12 mouse cellular contexts compared by ENCODE assay signal in the genomic region with DNA sequence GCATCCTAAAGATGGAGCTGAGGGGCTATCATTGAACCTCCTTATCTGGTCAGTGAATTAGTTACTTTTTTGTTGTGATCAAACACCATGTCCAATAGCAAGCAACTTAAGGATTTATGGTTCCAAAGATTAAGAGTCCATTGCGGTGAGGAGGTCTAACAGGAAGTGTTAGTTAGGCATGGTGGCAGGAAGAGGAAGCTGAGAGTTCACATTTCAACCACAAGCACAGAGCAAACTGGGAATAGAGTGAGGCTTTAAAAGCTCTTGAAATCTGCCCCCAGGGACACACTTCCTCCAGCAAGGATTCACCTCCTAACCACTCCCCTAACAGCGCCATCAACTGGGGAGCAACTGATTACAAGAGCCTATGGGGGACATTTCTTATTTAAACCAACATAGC.
"Had no signal": no experiment of that assay in that cellular context is flagged by ENCODE, and none has a peak within 500 bp of the region (broad histone marks: within the 10 kb centered on the region; RNA-seq: fewer than 3 reads in every experiment).

No protein-coding gene starts in this region.

- H3K9me3 ChIP-seq: limb, embryonic 10.5 days; liver, embryonic 13.5 days; midbrain, embryonic 13.5 days; stomach, embryonic 15.5 days had no signal

- H3K27me3 ChIP-seq: liver, embryonic 13.5 days; midbrain, embryonic 13.5 days; stomach, embryonic 15.5 days had no signal

- H3K4me2 ChIP-seq: liver, embryonic 13.5 days; midbrain, embryonic 13.5 days; stomach, embryonic 15.5 days had no signal

- ATAC-seq: intestine, postnatal 0 days; liver, postnatal 0 days; midbrain, embryonic 13.5 days had no signal

- H3K27ac ChIP-seq: left cerebral cortex, adult 2 months; limb, embryonic 10.5 days; liver, embryonic 13.5 days; macrophage; midbrain, embryonic 13.5 days had no signal

- H3K4me3 ChIP-seq: left cerebral cortex, adult 2 months; limb, embryonic 10.5 days; liver, embryonic 13.5 days; midbrain, embryonic 13.5 days; stomach, embryonic 15.5 days had no signal

- DNase-seq: kidney, postnatal 10 days; liver, embryonic 13.5 days; liver, postnatal 0 days; right cerebral cortex, postnatal 14 days; thymus, adult 2 months; thymus, postnatal 25 days had no signal

- H3K36me3 ChIP-seq: limb, embryonic 10.5 days; liver, embryonic 13.5 days; midbrain, embryonic 13.5 days; stomach, embryonic 15.5 days had no signal

- H3K4me1 ChIP-seq: liver, embryonic 13.5 days had no signal

- H3K9ac ChIP-seq: liver, embryonic 13.5 days; liver, postnatal 0 days; midbrain, embryonic 13.5 days; stomach, embryonic 15.5 days had no signal
